Mouse (Mus musculus): ENCODE measurements around the gene Bcas1. TPM values are rescaled to one million over a fixed set of nuclear protein-coding genes. Genes with fewer than 3 reads are reported as not detected.
A peak's percentile ranks its signal among the peaks of the same experiment; 100 is the strongest.

Gene Bcas1
- polyA plus RNA-seq, 1 experiment from 2014 or later, result 1.9 TPM

DNA sequence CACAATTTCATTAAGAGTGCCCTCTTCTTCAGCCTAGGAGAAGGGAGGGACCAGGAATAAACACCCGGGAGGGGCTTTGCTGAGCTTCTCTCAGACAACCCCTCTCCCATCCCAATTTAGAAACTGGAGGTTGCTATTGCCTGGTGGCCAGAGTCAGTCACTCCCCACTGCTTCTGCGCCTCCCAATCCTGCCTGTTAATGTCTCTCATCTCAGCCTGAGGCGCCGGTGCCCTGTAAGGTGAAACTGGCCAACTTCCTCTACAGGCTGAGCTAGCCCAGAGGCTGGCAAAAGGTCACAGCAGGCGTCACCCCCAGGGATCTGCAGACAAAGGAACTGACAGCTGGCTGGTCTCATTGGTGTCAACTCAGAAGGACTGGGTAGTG is 82.2 kb downstream of the Bcas1 start:
- WGBS, result 19% methylated on average over 5 of the region's 5 CpGs
- Histone ChIP-seq H3K27me3 (replicated peaks; ENCODE audit: control insufficient read depth, insufficient read depth, low read length) (no peaks in the 10 kb centered on the region), H3K4me1 (replicated peaks; ENCODE audit: control insufficient read depth, insufficient read depth, low read length) (peaks cover 26% of the 10 kb centered on the region), H3K9me3 (ENCODE audit: control insufficient read depth, low read length) (no peaks in the 10 kb centered on the region), H3K27ac (ENCODE audit: low read length) (no peak overlapping the region), H3K4me3 (replicated peaks; ENCODE audit: low read length) (no peak overlapping the region), H3K36me3 (ENCODE audit: control insufficient read depth, insufficient read depth) (no peaks in the 10 kb centered on the region), H3K4me2 (ENCODE audit: low read length) (no peak overlapping the region), H3K9ac (replicated peaks; ENCODE audit: low read depth, low read length) (no peak overlapping the region)
- ATAC-seq, result no peak

DNA sequence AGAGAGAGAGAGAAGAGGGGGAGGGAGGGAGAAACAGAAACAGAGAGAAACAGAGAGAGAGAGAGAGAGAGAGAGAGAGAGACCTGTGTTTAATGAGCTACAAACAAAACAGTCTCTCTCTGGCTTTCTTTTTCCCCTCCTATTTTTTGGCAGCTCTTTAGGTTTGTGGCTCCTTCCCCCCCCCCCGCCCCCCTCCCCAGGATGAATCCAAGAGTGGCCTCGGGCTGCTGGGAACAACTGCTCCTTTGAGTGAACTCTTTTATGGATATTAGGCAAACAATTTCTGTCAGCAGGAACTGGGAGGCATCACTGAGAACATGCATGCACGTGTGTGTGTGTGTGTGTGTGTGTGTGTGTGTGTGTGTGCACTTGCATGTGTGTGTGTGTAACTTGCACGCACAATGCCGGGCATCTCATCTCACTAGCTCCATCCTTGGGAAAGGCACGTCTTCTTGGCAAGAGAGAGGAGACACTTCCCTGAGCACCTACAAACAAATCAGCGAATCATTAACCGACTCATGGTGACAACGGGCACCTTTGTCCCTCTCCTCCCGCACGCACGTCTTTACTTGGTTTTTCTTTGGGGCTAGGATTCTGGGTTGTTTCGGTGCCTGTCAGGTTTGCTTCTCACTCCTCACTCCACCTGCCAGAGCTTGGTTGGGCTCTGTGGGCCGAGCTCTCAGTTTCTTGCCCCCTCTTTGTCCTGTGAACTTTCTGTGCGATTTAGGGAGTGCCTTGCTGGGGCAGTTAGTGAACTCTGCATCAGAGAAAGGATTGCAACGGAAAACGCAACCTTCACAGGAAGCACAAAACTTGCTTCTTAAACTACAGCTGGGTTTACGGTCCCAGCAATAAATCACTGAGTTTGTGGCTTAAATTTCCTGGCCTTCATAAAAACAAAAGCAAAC is 82.9 kb downstream of the Bcas1 start:
- no peak overlapping the region for H3K9ac ChIP-seq (replicated peaks; ENCODE audit: low read depth, low read length)
- no peak overlapping the region for H3K27ac ChIP-seq (ENCODE audit: low read length)
- H3K36me3 ChIP-seq (ENCODE audit: control insufficient read depth, insufficient read depth), result no peaks in the 10 kb centered on the region
- H3K4me2 ChIP-seq (ENCODE audit: low read length), result no peak overlapping the region
- no peak overlapping the region for H3K4me3 ChIP-seq (replicated peaks; ENCODE audit: low read length)
- WGBS, result 12% methylated on average over 18 of the region's 18 CpGs
- no peak; the same call in 1 of the 2 replicates for ATAC-seq
- peaks cover 26% of the 10 kb centered on the region for H3K4me1 ChIP-seq (replicated peaks; ENCODE audit: control insufficient read depth, insufficient read depth, low read length)
- no peaks in the 10 kb centered on the region for H3K27me3 ChIP-seq (replicated peaks; ENCODE audit: control insufficient read depth, insufficient read depth, low read length)
- no peaks in the 10 kb centered on the region for H3K9me3 ChIP-seq (ENCODE audit: control insufficient read depth, low read length)

DNA sequence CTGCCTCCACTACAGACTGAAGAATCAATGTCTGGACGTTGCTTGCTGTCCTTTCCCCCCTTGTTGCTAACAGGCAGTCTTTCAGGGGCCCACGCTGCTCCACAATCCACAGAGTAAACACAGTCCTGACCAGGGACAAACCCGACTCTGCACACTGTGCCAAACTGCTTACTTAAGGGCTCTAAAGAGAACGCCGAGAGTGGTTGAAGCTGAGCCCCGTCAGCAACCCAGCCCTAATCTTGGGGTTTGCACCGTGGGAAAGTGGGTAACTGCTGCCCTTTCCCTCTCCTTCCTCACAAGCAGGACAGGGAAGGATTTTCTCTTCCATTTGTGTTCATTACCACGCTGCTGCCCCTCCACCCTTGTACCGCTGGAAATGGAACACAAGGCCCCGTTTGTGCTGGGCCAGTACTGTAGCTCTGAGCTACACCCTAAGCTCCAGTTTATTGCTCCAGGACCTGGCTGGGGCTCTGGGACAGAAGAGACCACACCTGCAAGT is 83.8 kb downstream of the Bcas1 start:
- peak; percentile 25; the same call in 1 of the 2 replicates for ATAC-seq
- no peak overlapping the region for H3K4me2 ChIP-seq (ENCODE audit: low read length)
- H3K4me1 ChIP-seq (replicated peaks; ENCODE audit: control insufficient read depth, insufficient read depth, low read length), result peaks cover 26% of the 10 kb centered on the region
- no peaks in the 10 kb centered on the region for H3K9me3 ChIP-seq (ENCODE audit: control insufficient read depth, low read length)
- no peaks in the 10 kb centered on the region for H3K36me3 ChIP-seq (ENCODE audit: control insufficient read depth, insufficient read depth)
- 0 out of 2 replicates have a peak overlapping the region, but pooled peaks have one; percentile 26 for H3K9ac ChIP-seq (replicated peaks; ENCODE audit: low read depth, low read length)
- H3K27me3 ChIP-seq (replicated peaks; ENCODE audit: control insufficient read depth, insufficient read depth, low read length), result no peaks in the 10 kb centered on the region
- 30% methylated on average over 10 of the region's 10 CpGs for WGBS
- H3K4me3 ChIP-seq (replicated peaks; ENCODE audit: low read length), result no peak overlapping the region
- peak overlapping the region; percentile 9; the same call in 1 of the 2 replicates for H3K27ac ChIP-seq (ENCODE audit: low read length)

DNA sequence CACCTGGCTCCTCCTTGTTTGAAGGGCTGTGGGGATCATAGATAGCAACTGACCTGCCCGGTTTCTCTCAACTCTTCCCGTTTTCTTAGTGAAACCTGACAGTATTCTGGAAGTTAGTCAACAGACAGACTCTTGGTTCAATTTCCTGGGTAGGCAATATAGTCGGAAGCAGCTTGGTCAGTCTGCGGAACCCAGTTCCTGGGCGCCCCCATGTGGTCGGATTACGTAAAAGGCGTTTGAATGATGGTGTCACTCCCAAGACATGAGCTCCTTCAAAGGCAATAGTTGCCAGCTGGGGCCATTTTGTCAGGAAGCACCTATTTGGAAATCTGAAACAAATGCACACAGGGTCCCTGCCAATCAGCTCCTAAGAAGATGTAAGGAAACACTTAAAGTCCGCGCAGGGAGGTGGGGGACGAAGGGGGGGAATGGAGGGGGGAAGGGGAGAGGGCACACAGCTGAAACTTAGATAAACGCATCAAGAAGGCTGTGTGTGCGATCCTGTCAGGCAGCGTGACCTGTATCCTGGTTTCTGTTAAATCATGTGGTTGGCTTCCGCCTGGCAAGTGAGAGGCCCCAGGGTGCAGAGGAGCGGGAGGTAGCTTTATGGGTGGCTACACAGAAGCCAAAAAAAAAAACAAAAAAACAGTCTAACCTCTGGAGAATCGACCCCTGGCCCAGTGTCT is 84.4 kb downstream of the Bcas1 start:
- WGBS, result 43% methylated on average over 17 of the region's 17 CpGs

DNA sequence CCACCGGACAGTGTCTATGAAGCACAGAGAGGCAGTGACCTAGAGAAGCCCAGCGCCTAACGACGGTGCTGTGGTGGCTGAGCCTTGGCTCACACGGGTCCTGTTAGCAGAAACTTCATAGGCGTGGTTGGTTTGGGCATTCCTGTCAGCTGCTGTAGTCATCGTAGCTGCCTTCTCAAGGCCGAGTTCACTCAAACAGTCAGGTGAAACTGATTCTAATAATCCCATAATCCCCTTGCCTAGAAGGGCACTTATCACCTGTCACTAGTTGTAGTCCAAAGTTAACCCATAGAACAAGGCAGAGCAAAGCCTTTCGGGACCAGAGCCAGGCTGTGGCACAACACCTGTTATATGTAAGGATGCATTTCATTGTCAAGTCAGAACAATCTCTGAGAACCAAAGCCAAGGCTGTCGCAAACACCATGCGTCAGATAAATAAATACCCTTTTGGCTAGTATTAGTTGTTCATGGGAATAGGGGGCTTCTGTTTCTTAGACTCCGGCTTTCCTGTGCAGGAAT is 85.3 kb downstream of the Bcas1 start:
- H3K36me3 ChIP-seq (ENCODE audit: control insufficient read depth, insufficient read depth), result no peaks in the 10 kb centered on the region
- 84% methylated on average over 12 of the region's 12 CpGs for WGBS
- H3K27me3 ChIP-seq (replicated peaks; ENCODE audit: control insufficient read depth, insufficient read depth, low read length), result no peaks in the 10 kb centered on the region
- H3K4me2 ChIP-seq (ENCODE audit: low read length), result no peak overlapping the region
- no peak overlapping the region for H3K9ac ChIP-seq (replicated peaks; ENCODE audit: low read depth, low read length)
- no peak for ATAC-seq
- no peak overlapping the region for H3K4me3 ChIP-seq (replicated peaks; ENCODE audit: low read length)
- H3K4me1 ChIP-seq (replicated peaks; ENCODE audit: control insufficient read depth, insufficient read depth, low read length), result peaks cover 23% of the 10 kb centered on the region
- no peaks in the 10 kb centered on the region for H3K9me3 ChIP-seq (ENCODE audit: control insufficient read depth, low read length)
- H3K27ac ChIP-seq (ENCODE audit: low read length), result no peak overlapping the region

More for the DNA sequence above, 84.4 kb downstream of the Bcas1 start:
- H3K4me2 ChIP-seq (ENCODE audit: low read length), result no peak overlapping the region
- ATAC-seq, result no peak
- H3K9me3 ChIP-seq (ENCODE audit: control insufficient read depth, low read length), result no peaks in the 10 kb centered on the region
- H3K9ac ChIP-seq (replicated peaks; ENCODE audit: low read depth, low read length), result 0 out of 2 replicates have a peak overlapping the region, but pooled peaks have one; percentile 26
- no peaks in the 10 kb centered on the region for H3K36me3 ChIP-seq (ENCODE audit: control insufficient read depth, insufficient read depth)
- no peaks in the 10 kb centered on the region for H3K27me3 ChIP-seq (replicated peaks; ENCODE audit: control insufficient read depth, insufficient read depth, low read length)
- H3K4me3 ChIP-seq (replicated peaks; ENCODE audit: low read length), result no peak overlapping the region
- no peak overlapping the region for H3K27ac ChIP-seq (ENCODE audit: low read length)
- peaks cover 26% of the 10 kb centered on the region for H3K4me1 ChIP-seq (replicated peaks; ENCODE audit: control insufficient read depth, insufficient read depth, low read length)

DNA sequence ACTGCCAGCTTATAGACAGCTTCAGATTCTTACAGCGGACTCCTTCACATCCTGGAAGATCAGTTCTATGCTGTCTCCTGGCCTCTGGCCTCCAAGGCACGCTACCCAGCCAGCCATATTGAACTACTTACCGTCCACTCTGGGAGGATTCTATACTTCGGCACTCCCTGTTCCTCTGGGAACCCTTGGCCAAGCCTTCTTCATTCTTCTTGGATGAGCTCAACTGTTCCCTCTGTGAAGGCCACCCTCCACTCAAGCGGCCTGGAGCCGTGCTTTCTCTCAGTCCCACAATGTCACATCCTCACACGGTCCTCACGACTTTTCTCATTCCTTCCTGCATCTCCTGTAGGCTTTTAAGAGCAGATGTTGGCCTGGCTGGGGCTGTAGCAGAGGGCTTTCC is 86.5 kb downstream of the Bcas1 start:
- Histone ChIP-seq H3K9me3 (ENCODE audit: control insufficient read depth, low read length) (no peaks in the 10 kb centered on the region), H3K4me1 (replicated peaks; ENCODE audit: control insufficient read depth, insufficient read depth, low read length) (peaks cover 17% of the 10 kb centered on the region), H3K27me3 (replicated peaks; ENCODE audit: control insufficient read depth, insufficient read depth, low read length) (no peaks in the 10 kb centered on the region), H3K4me3 (replicated peaks; ENCODE audit: low read length) (no peak overlapping the region), H3K36me3 (ENCODE audit: control insufficient read depth, insufficient read depth) (no peaks in the 10 kb centered on the region), H3K27ac (ENCODE audit: low read length) (no peak overlapping the region), H3K9ac (replicated peaks; ENCODE audit: low read depth, low read length) (no peak overlapping the region), H3K4me2 (ENCODE audit: low read length) (no peak overlapping the region)
- no peak for ATAC-seq
- WGBS, result 88% methylated on average over 8 of the region's 8 CpGs

DNA sequence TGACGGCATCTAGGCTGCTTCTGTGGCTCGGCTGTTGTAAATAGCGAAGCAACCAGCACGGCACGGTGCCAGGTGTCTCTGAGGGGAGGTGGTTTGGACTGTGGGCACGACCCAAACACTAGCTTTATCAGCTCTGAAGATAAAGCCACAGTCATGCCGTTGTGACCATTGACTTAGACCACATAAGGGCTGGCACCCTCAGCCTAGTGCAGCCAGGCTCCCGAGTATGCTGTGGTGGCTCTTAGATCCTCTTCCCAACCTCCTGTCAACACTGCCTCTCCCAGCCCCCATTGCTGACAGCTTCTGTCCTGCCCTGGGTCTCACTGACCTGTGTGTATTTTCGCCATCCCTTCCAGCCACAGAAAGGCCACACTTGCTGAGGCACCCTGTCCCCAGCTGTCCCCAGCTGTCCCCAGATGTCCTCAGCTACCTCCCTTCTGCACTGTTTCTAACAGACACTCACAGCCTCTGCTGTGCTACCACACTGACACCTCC is 91.3 kb downstream of the Bcas1 start:
- Histone ChIP-seq H3K36me3 (ENCODE audit: control insufficient read depth, insufficient read depth) (no peaks in the 10 kb centered on the region), H3K4me1 (replicated peaks; ENCODE audit: control insufficient read depth, insufficient read depth, low read length) (no peaks in the 10 kb centered on the region), H3K27me3 (replicated peaks; ENCODE audit: control insufficient read depth, insufficient read depth, low read length) (no peaks in the 10 kb centered on the region), H3K9me3 (ENCODE audit: control insufficient read depth, low read length) (no peaks in the 10 kb centered on the region), H3K9ac (replicated peaks; ENCODE audit: low read depth, low read length) (no peak overlapping the region), H3K27ac (ENCODE audit: low read length) (no peak overlapping the region), H3K4me2 (ENCODE audit: low read length) (no peak overlapping the region), H3K4me3 (replicated peaks; ENCODE audit: low read length) (no peak overlapping the region)
- no peak for ATAC-seq
- 82% methylated on average over 9 of the region's 9 CpGs for WGBS

DNA sequence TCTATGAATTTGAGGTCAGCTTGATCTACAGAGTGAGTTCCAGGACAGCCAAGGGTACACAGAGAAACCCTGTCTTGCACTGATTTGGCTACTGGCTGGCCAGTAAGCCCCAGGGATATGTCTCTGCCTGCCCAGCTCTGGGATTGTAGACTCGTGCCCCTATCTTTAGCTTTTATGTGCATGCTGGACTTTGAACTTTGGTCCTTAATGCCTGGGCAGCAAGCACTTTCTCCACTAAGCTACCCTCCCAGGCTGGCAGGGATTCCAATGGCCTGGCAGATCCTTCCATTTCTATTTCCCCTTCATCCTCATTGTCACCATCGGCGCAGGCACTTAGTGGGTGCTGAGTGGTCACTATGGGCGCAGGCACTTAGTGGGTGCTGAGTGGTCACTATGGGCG is 92.5 kb downstream of the Bcas1 start:
- no peak overlapping the region for H3K9ac ChIP-seq (replicated peaks; ENCODE audit: low read depth, low read length)
- no peaks in the 10 kb centered on the region for H3K9me3 ChIP-seq (ENCODE audit: control insufficient read depth, low read length)
- H3K36me3 ChIP-seq (ENCODE audit: control insufficient read depth, insufficient read depth), result no peaks in the 10 kb centered on the region
- WGBS, result 100% methylated on average over 5 of the region's 5 CpGs
- H3K27me3 ChIP-seq (replicated peaks; ENCODE audit: control insufficient read depth, insufficient read depth, low read length), result no peaks in the 10 kb centered on the region
- no peak overlapping the region for H3K4me3 ChIP-seq (replicated peaks; ENCODE audit: low read length)
- H3K4me2 ChIP-seq (ENCODE audit: low read length), result no peak overlapping the region
- no peaks in the 10 kb centered on the region for H3K4me1 ChIP-seq (replicated peaks; ENCODE audit: control insufficient read depth, insufficient read depth, low read length)
- ATAC-seq, result no peak
- H3K27ac ChIP-seq (ENCODE audit: low read length), result no peak overlapping the region

DNA sequence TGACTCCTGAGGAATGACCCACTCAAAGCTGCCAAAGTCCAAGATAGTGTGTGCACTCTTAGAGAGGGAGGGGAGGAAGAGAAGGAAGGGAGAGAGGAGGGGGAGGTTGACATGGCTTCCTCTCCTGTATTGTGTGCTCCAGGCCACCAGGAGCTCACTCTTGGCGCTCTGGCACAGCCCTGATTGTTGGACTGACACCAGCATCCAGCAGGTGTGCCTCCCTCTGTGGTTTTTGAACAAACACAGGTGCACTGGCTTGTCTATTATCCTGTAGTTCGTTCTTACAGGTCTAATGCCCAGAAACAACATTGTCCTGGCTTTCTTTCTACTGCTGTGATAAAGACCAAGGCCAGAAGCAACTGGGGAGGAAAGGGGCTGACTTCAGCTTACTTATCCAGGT is 95.8 kb downstream of the Bcas1 start:
- WGBS, result 68% methylated on average over 2 of the region's 2 CpGs
- Histone ChIP-seq H3K9ac (replicated peaks; ENCODE audit: low read depth, low read length) (no peak overlapping the region), H3K9me3 (ENCODE audit: control insufficient read depth, low read length) (no peaks in the 10 kb centered on the region), H3K4me2 (ENCODE audit: low read length) (no peak overlapping the region), H3K4me1 (replicated peaks; ENCODE audit: control insufficient read depth, insufficient read depth, low read length) (no peaks in the 10 kb centered on the region), H3K27me3 (replicated peaks; ENCODE audit: control insufficient read depth, insufficient read depth, low read length) (no peaks in the 10 kb centered on the region), H3K27ac (ENCODE audit: low read length) (no peak overlapping the region), H3K4me3 (replicated peaks; ENCODE audit: low read length) (no peak overlapping the region), H3K36me3 (ENCODE audit: control insufficient read depth, insufficient read depth) (no peaks in the 10 kb centered on the region)
- ATAC-seq, result no peak
